21 mouse cellular contexts compared by ENCODE assay signal in genomic region chr1:137618231-137618630, GRCm38 (mm10).
A peak's percentile ranks its signal among the peaks of the same experiment; 100 is the strongest.
DNase-seq lines count a peak whose midpoint lies in the region; ATAC-seq lines count a peak whose summit lies in the region.
"Had no signal": no experiment of that assay in that cellular context is flagged by ENCODE, and none has a peak within 500 bp of the region (broad histone marks: within the 10 kb centered on the region; RNA-seq: fewer than 3 reads in every experiment).

No protein-coding gene starts in this region.

- H3K9me3 ChIP-seq in forebrain, embryonic 13.5 days (replicated peaks): no peaks in the 10 kb centered on the region
- H3K9me3 ChIP-seq in forebrain, embryonic 12.5 days: no peaks in the 10 kb centered on the region
- H3K9me3 ChIP-seq: embryonic facial prominence, embryonic 12.5 days; hindbrain, embryonic 13.5 days; midbrain, embryonic 15.5 days; stomach, embryonic 15.5 days had no signal

- intact Hi-C loops in left cerebral cortex, postnatal 36 days (cut with DNase I): no loop called here
- intact Hi-C loops in left cerebral cortex, postnatal 10 days (cut with DNase I): no loop called here
- intact Hi-C loops in left cerebral cortex, postnatal 4 days (cut with DNase I): no loop called here

- ATAC-seq in forebrain, embryonic 13.5 days: 0 out of 2 replicates have a peak, but pooled peaks have one; percentile 43
- ATAC-seq in forebrain, embryonic 12.5 days (ENCODE audit: low FRiP score): no peak
- ATAC-seq in megakaryocyte, adult 5-6 weeks (ENCODE audit: poor library complexity, severe bottlenecking): no peak
- ATAC-seq: intestine, postnatal 0 days; midbrain, embryonic 15.5 days had no signal

- H3K27me3 ChIP-seq in forebrain, embryonic 13.5 days: no peaks in the 10 kb centered on the region
- no peaks in the 10 kb centered on the region for H3K27me3 ChIP-seq in forebrain, embryonic 12.5 days
- H3K27me3 ChIP-seq: CH12.LX; embryonic facial prominence, embryonic 12.5 days; hindbrain, embryonic 13.5 days; midbrain, embryonic 15.5 days; stomach, embryonic 15.5 days had no signal

- no peaks in the 10 kb centered on the region for H3K4me1 ChIP-seq in forebrain, embryonic 13.5 days
- peaks cover 3% of the 10 kb centered on the region; the same call in 1 of the 2 replicates for H3K4me1 ChIP-seq in forebrain, embryonic 12.5 days
- H3K4me1 ChIP-seq: embryonic facial prominence, embryonic 12.5 days; hindbrain, embryonic 13.5 days; midbrain, embryonic 15.5 days; stomach, embryonic 15.5 days had no signal

- H3K9ac ChIP-seq in forebrain, embryonic 13.5 days: no peak overlapping the region
- H3K9ac ChIP-seq in forebrain, embryonic 12.5 days: no peak overlapping the region
- H3K9ac ChIP-seq: embryonic facial prominence, embryonic 12.5 days; hindbrain, embryonic 13.5 days; lung, embryonic 14.5 days; midbrain, embryonic 15.5 days; stomach, embryonic 15.5 days had no signal

- H3K27ac ChIP-seq in forebrain, embryonic 13.5 days: no peak overlapping the region
- H3K27ac ChIP-seq in forebrain, embryonic 12.5 days: no peak overlapping the region
- H3K27ac ChIP-seq: embryonic facial prominence, embryonic 12.5 days; heart, adult 2 months; hindbrain, embryonic 13.5 days; macrophage; midbrain, embryonic 15.5 days; stomach, embryonic 15.5 days had no signal

- no peak overlapping the region for H3K4me3 ChIP-seq in forebrain, embryonic 13.5 days
- no peak overlapping the region for H3K4me3 ChIP-seq in forebrain, embryonic 12.5 days (replicated peaks)
- H3K4me3 ChIP-seq: embryonic facial prominence, embryonic 12.5 days; heart, adult 2 months; hindbrain, embryonic 13.5 days; midbrain, embryonic 15.5 days; stomach, embryonic 15.5 days had no signal

- H3K36me3 ChIP-seq in forebrain, embryonic 13.5 days (ENCODE audit: poor library complexity, severe bottlenecking): no peaks in the 10 kb centered on the region
- no peaks in the 10 kb centered on the region for H3K36me3 ChIP-seq in forebrain, embryonic 12.5 days (replicated peaks)
- H3K36me3 ChIP-seq: embryonic facial prominence, embryonic 12.5 days; hindbrain, embryonic 13.5 days; midbrain, embryonic 15.5 days; stomach, embryonic 15.5 days had no signal

- no peak overlapping the region for H3K4me2 ChIP-seq in forebrain, embryonic 13.5 days
- H3K4me2 ChIP-seq in forebrain, embryonic 12.5 days: no peak overlapping the region
- H3K4me2 ChIP-seq: embryonic facial prominence, embryonic 12.5 days; hindbrain, embryonic 13.5 days; lung, embryonic 14.5 days; midbrain, embryonic 15.5 days; stomach, embryonic 15.5 days had no signal

- 86% methylated on average over 2 of the region's 2 CpGs for WGBS in forebrain, embryonic 13.5 days
- WGBS in forebrain, embryonic 12.5 days: 90% methylated on average over 2 of the region's 2 CpGs

- DNase-seq in left cerebral cortex, postnatal 36 days (ENCODE audit: low spot score in 2 of 2): peak; percentile 13 to 19
- no peak for DNase-seq in left cerebral cortex, postnatal 10 days (ENCODE audit: extremely low spot score in 1 of 2, low spot score in 2 of 2)
- DNase-seq in cerebellum, adult 9-10 months: peak; percentile 64
- DNase-seq in left cerebral cortex, postnatal 4 days: peak; percentile 14
- DNase-seq in kidney, postnatal 25 days: no peak
- DNase-seq: adrenal gland, postnatal 14 days; gastrocnemius, postnatal 10 days; heart, adult 2 months; kidney, postnatal 10 days; lung, embryonic 14.5 days; thymus, postnatal 14 days had no signal

Comparison
In these comparisons a context has a peak if more than half of its experiments do, and no peak if none do; other contexts are left out.
1. DNase-seq: peak in left cerebral cortex, postnatal 36 days (2 of 2), cerebellum, adult 9-10 months (single experiment) and left cerebral cortex, postnatal 4 days (single experiment); none in left cerebral cortex, postnatal 10 days (0 of 2) and kidney, postnatal 25 days (0 of 2).